Mouse (Mus musculus): Measurements from ENCODE around the gene Khdrbs1.

- no peak for TF ChIP-seq POLR2A (IDR thresholded peaks at IDR 0.05; ENCODE audit: low read depth, low read length)
- no peak for TF ChIP-seq CTCF (IDR thresholded peaks at IDR 0.05; ENCODE audit: extremely low read depth, insufficient read depth, insufficient read length, insufficient replicate concordance)
Observed at GRCm38 (mm10) chr4:129782857-129783331, 40.8 kb upstream of the Khdrbs1 start.

Data from spleen, adult 2 months (tissue).